Mouse (Mus musculus): ENCODE measurements around the gene Olfr1214. TPM values are rescaled to one million over a fixed set of nuclear protein-coding genes. Genes with fewer than 3 reads are reported as not detected.

Gene Olfr1214
- total and polyA plus RNA-seq, 2 experiments, result not detected

DNA sequence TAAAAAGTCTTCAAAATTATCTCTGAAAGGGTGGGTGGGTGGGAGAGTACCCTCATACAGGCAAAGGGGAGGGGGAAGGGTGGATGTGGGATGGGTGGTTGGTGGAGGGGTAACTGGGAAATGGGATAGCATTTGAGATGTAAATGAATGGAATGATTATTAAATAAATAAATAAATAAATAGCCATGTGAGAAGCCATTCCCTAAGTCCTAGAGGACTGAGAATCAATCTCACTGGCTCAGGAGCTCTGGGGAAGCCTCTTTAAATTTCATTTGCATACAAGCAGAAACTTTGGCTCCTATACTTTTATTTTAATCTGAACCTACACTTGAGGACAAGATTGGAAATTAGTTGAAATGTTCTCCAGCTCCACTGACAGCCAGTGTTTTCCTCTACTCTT lies 38.8 kb downstream of the Olfr1214 start, which contains the start of gene Olfr1212:
TSS of gene Olfr1212 (plus strand) at position 301 of the 400 bp plus-strand sequence.
- Histone ChIP-seq H3K79me2 (ENCODE audit: control insufficient read depth, insufficient read depth, low read length) (no peaks in the 10 kb centered on the region), H3K36me3 (ENCODE audit: control insufficient read depth, insufficient read depth, low read length) (no peaks in the 10 kb centered on the region), H3K4me3 (ENCODE audit: insufficient read depth, low read depth, low read length) (no peak within 1 kb of the TSS), H3K9ac (ENCODE audit: low read depth, low read length) (no peak within 1 kb of the TSS), H3K4me1 (ENCODE audit: control insufficient read depth, insufficient read depth, low read length) (no peaks in the 10 kb centered on the region), H3K27me3 (ENCODE audit: control insufficient read depth, insufficient read depth, low read length) (no peaks in the 10 kb centered on the region), H3K27ac (replicated peaks; ENCODE audit: insufficient read depth, low read depth, low read length) (no peak within 1 kb of the TSS)
- DNase-seq (ENCODE audit: extremely low read depth, low read depth, low spot score), result no peak
- TF ChIP-seq POLR2A (IDR thresholded peaks at IDR 0.05; ENCODE audit: extremely low read depth, insufficient read depth, low read length) (no peak), CTCF (IDR thresholded peaks at IDR 0.05; ENCODE audit: low read depth, low read length) (no peak)

DNA sequence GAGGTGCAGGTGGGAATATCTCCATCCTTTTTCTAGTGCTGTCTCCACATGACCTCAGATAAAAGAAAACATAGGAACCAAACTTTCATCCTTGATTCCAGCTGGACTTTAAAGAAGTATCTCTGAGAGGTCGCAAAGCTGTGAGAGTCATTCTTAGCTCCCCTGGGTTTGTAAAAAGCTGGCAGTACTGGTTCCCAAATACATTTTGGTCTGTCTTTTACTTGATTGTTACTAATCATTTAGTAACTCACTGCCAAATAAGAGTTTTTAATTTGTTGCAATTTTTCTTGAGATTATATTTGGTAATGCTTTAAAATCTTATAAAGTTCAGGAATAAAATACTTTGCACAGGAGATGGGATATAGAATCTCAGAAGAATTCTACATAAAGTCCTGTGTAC lies 54.4 kb downstream of the Olfr1214 start, which contains the start of gene Olfr1211:
TSS of gene Olfr1211 (minus strand) at position 101 of the 400 bp plus-strand sequence.
- Histone ChIP-seq H3K36me3 (ENCODE audit: control insufficient read depth, insufficient read depth, low read length) (no peaks in the 10 kb centered on the region), H3K27me3 (ENCODE audit: control insufficient read depth, insufficient read depth, low read length) (no peaks in the 10 kb centered on the region), H3K9ac (ENCODE audit: low read depth, low read length) (no peak within 1 kb of the TSS), H3K4me3 (ENCODE audit: insufficient read depth, low read depth, low read length) (no peak within 1 kb of the TSS), H3K4me1 (ENCODE audit: control insufficient read depth, insufficient read depth, low read length) (no peaks in the 10 kb centered on the region), H3K79me2 (ENCODE audit: control insufficient read depth, insufficient read depth, low read length) (no peaks in the 10 kb centered on the region), H3K27ac (replicated peaks; ENCODE audit: insufficient read depth, low read depth, low read length) (no peak within 1 kb of the TSS)
- WGBS, result 91% methylated on average over 1 of the region's 1 CpGs
- TF ChIP-seq CTCF (IDR thresholded peaks at IDR 0.05; ENCODE audit: low read depth, low read length) (no peak), POLR2A (IDR thresholded peaks at IDR 0.05; ENCODE audit: extremely low read depth, insufficient read depth, low read length) (no peak)
- no peak for DNase-seq (ENCODE audit: extremely low read depth, low read depth, low spot score)

Other genes starting within 250 kb of the Olfr1214 start
- not detected in 2 replicates for gene Olfr1198, start 241.3 kb downstream of the Olfr1214 start, total RNA-seq (2014; rRNA removed)
- not detected in 2 replicates for gene Olfr1198, start 241.3 kb downstream of the Olfr1214 start, polyA plus RNA-seq (2012; rRNA removed)
- gene Olfr1199, start 232.2 kb downstream of the Olfr1214 start, total RNA-seq (2014; rRNA removed), result not detected in 2 replicates
- not detected in 2 replicates for gene Olfr1199, start 232.2 kb downstream of the Olfr1214 start, polyA plus RNA-seq (2012; rRNA removed)
- gene Olfr1200, start 222.2 kb downstream of the Olfr1214 start, total RNA-seq (2014; rRNA removed), result not detected in 2 replicates
- not detected in 2 replicates for gene Olfr1200, start 222.2 kb downstream of the Olfr1214 start, polyA plus RNA-seq (2012; rRNA removed)
- gene Olfr1201, start 199.6 kb downstream of the Olfr1214 start, total RNA-seq (2014; rRNA removed), result not detected in 2 replicates
- gene Olfr1201, start 199.6 kb downstream of the Olfr1214 start, polyA plus RNA-seq (2012; rRNA removed), result not detected in 2 replicates
- gene Olfr1202, start 178.2 kb downstream of the Olfr1214 start, total RNA-seq (2014; rRNA removed), result not detected in 2 replicates
- gene Olfr1202, start 178.2 kb downstream of the Olfr1214 start, polyA plus RNA-seq (2012; rRNA removed), result not detected in 2 replicates
- gene Olfr1205, start 162.9 kb downstream of the Olfr1214 start, total RNA-seq (2014; rRNA removed), result not detected in 2 replicates
- gene Olfr1205, start 162.9 kb downstream of the Olfr1214 start, polyA plus RNA-seq (2012; rRNA removed), result not detected in 2 replicates
- gene Olfr1204, start 143.4 kb downstream of the Olfr1214 start, total RNA-seq (2014; rRNA removed), result not detected in 2 replicates
- gene Olfr1204, start 143.4 kb downstream of the Olfr1214 start, polyA plus RNA-seq (2012; rRNA removed), result not detected in 2 replicates
- gene Olfr1206, start 129.4 kb downstream of the Olfr1214 start, total RNA-seq (2014; rRNA removed), result not detected in 2 replicates
- not detected in 2 replicates for gene Olfr1206, start 129.4 kb downstream of the Olfr1214 start, polyA plus RNA-seq (2012; rRNA removed)
- not detected in 2 replicates for gene Olfr1208, start 90.3 kb downstream of the Olfr1214 start, total RNA-seq (2014; rRNA removed)
- not detected in 2 replicates for gene Olfr1208, start 90.3 kb downstream of the Olfr1214 start, polyA plus RNA-seq (2012; rRNA removed)
- gene Olfr1209, start 77.5 kb downstream of the Olfr1214 start, total RNA-seq (2014; rRNA removed), result not detected in 2 replicates
- gene Olfr1209, start 77.5 kb downstream of the Olfr1214 start, polyA plus RNA-seq (2012; rRNA removed), result not detected in 2 replicates
- not detected in 2 replicates for gene Olfr1211, start 54.5 kb downstream of the Olfr1214 start, total RNA-seq (2014; rRNA removed)
- gene Olfr1211, start 54.5 kb downstream of the Olfr1214 start, polyA plus RNA-seq (2012; rRNA removed), result not detected in 2 replicates
- gene Olfr1212, start 38.7 kb downstream of the Olfr1214 start, total RNA-seq (2014; rRNA removed), result not detected in 2 replicates
- not detected in 2 replicates for gene Olfr1212, start 38.7 kb downstream of the Olfr1214 start, polyA plus RNA-seq (2012; rRNA removed)
- gene Gm13762, start 12.4 kb downstream of the Olfr1214 start, total RNA-seq (2014; rRNA removed), result not detected in 2 replicates
- not detected in 2 replicates for gene Gm13762, start 12.4 kb downstream of the Olfr1214 start, polyA plus RNA-seq (2012; rRNA removed)
- not detected in 2 replicates for gene Olfr1215, start 14.3 kb upstream of the Olfr1214 start, total RNA-seq (2014; rRNA removed)
- not detected in 2 replicates for gene Olfr1215, start 14.3 kb upstream of the Olfr1214 start, polyA plus RNA-seq (2012; rRNA removed)
- not detected in 2 replicates for gene Olfr1216, start 25.7 kb upstream of the Olfr1214 start, total RNA-seq (2014; rRNA removed)
- gene Olfr1216, start 25.7 kb upstream of the Olfr1214 start, polyA plus RNA-seq (2012; rRNA removed), result not detected in 2 replicates
- gene Olfr1217, start 39.4 kb upstream of the Olfr1214 start, total RNA-seq (2014; rRNA removed), result not detected in 2 replicates
- gene Olfr1217, start 39.4 kb upstream of the Olfr1214 start, polyA plus RNA-seq (2012; rRNA removed), result not detected in 2 replicates
- not detected in 2 replicates for gene Olfr1218, start 68.5 kb upstream of the Olfr1214 start, total RNA-seq (2014; rRNA removed)
- not detected in 2 replicates for gene Olfr1218, start 68.5 kb upstream of the Olfr1214 start, polyA plus RNA-seq (2012; rRNA removed)
- gene Olfr1219, start 90.9 kb upstream of the Olfr1214 start, total RNA-seq (2014; rRNA removed), result not detected in 2 replicates
- gene Olfr1219, start 90.9 kb upstream of the Olfr1214 start, polyA plus RNA-seq (2012; rRNA removed), result not detected in 2 replicates
- not detected in 2 replicates for gene Olfr1220, start 114.2 kb upstream of the Olfr1214 start, total RNA-seq (2014; rRNA removed)
- gene Olfr1220, start 114.2 kb upstream of the Olfr1214 start, polyA plus RNA-seq (2012; rRNA removed), result not detected in 2 replicates
- gene Olfr1221, start 124.6 kb upstream of the Olfr1214 start, total RNA-seq (2014; rRNA removed), result not detected in 2 replicates
- gene Olfr1221, start 124.6 kb upstream of the Olfr1214 start, polyA plus RNA-seq (2012; rRNA removed), result not detected in 2 replicates
- gene Olfr1222, start 140.4 kb upstream of the Olfr1214 start, total RNA-seq (2014; rRNA removed), result not detected in 2 replicates
- gene Olfr1222, start 140.4 kb upstream of the Olfr1214 start, polyA plus RNA-seq (2012; rRNA removed), result not detected in 2 replicates
- gene Olfr1223, start 158.9 kb upstream of the Olfr1214 start, total RNA-seq (2014; rRNA removed), result not detected in 2 replicates
- gene Olfr1223, start 158.9 kb upstream of the Olfr1214 start, polyA plus RNA-seq (2012; rRNA removed), result not detected in 2 replicates
- gene Olfr1224-ps1, start 171.4 kb upstream of the Olfr1214 start, total RNA-seq (2014; rRNA removed), result not detected in 2 replicates
- not detected in 2 replicates for gene Olfr1224-ps1, start 171.4 kb upstream of the Olfr1214 start, polyA plus RNA-seq (2012; rRNA removed)
- gene Olfr1225, start 182.0 kb upstream of the Olfr1214 start, total RNA-seq (2014; rRNA removed), result not detected in 2 replicates
- not detected in 2 replicates for gene Olfr1225, start 182.0 kb upstream of the Olfr1214 start, polyA plus RNA-seq (2012; rRNA removed)
- gene Olfr1226, start 207.4 kb upstream of the Olfr1214 start, total RNA-seq (2014; rRNA removed), result not detected in 2 replicates
- not detected in 2 replicates for gene Olfr1226, start 207.4 kb upstream of the Olfr1214 start, polyA plus RNA-seq (2012; rRNA removed)

Data from liver, adult 2 months (tissue).